Mouse (Mus musculus) hindbrain, embryonic 12.5 days (tissue): ENCODE data around the gene Gm19668. TPM values are rescaled to one million over a fixed set of nuclear protein-coding genes. Genes with fewer than 3 reads are reported as not detected.

Experiments used
- ATAC-seq: fragments of 200-750 bp; cut with Nextera tagmentation; 2 replicates; pipeline ENCODE4 v1.8.0; 2017; ENCODE audit warnings: moderate TSS enrichment; ENCODE audit not compliant: low FRiP score
- H3K27ac ChIP-seq: fragments of 300-500 bp; sonication (generic); 2 replicates; pipeline ENCODE4 v1.5.1; 2016; ENCODE audit warnings: mild to moderate bottlenecking
- H3K27me3 ChIP-seq: fragments of 300-500 bp; sonication (generic); 2 replicates; pipeline ENCODE4 v1.6.1; 2016; ENCODE audit warnings: mild to moderate bottlenecking
- H3K36me3 ChIP-seq: fragments of 300-500 bp; sonication (generic); 2 replicates; pipeline ENCODE4 v1.6.1; 2016; ENCODE audit warnings: mild to moderate bottlenecking
- H3K4me1 ChIP-seq: fragments of 300-500 bp; sonication (generic); 2 replicates; pipeline ENCODE4 v1.6.1; 2016
- H3K4me2 ChIP-seq: fragments of 300-500 bp; sonication (generic); replicated peaks from 2 replicates; pipeline ENCODE4 v1.6.1; 2016; ENCODE audit warnings: mild to moderate bottlenecking
- H3K4me3 ChIP-seq: fragments of 300-500 bp; sonication (generic); 2 replicates; pipeline ENCODE4 v1.5.1; 2016; ENCODE audit warnings: mild to moderate bottlenecking
- H3K9ac ChIP-seq: fragments of 300-500 bp; sonication (generic); 2 replicates; pipeline ENCODE4 v1.6.1; 2016; ENCODE audit warnings: mild to moderate bottlenecking, moderate library complexity
- H3K9me3 ChIP-seq: fragments of 300-500 bp; sonication (generic); replicated peaks from 2 replicates; pipeline ENCODE4 v1.6.1; 2016; ENCODE audit warnings: mild to moderate bottlenecking
- WGBS: fragments of 180-500 bp; shearing (Covaris S2); methylation state at CpG from one replicate; pipeline ENCODE4 v1.1.7; 2016; 5-methylcytosine and 5-hydroxymethylcytosine counted together
- polyA plus RNA-seq: library from polyadenylated mRNA; unstranded; fragments of >200 nt; fragmentation: Nextera tagmentation; extraction: Ambion mirVana; gene quantifications from 2 replicates; pipeline ENCODE4 v1.2.1, GENCODE M21; 2016

The Gm19668 gene
- not detected in 2 replicates for polyA plus RNA-seq

GRCm38 (mm10) chr10:77798921-77799508, at the start of gene Gm19668:
Gene Gm19668, minus strand, starts transcription at chr10:77799133.
- no peaks in the 10 kb centered on the region for H3K27me3 ChIP-seq
- no peak within 1 kb of the TSS for H3K4me3 ChIP-seq
- H3K4me2 ChIP-seq: no peak within 1 kb of the TSS
- 57% methylated on average over 8 of the region's 8 CpGs for WGBS
- no peak for ATAC-seq
- peak within 1 kb of the TSS; percentile 40; the same call in 1 of the 2 replicates for H3K27ac ChIP-seq
- no peak within 1 kb of the TSS for H3K9ac ChIP-seq
- peaks cover 12% of the 10 kb centered on the region for H3K4me1 ChIP-seq
- H3K9me3 ChIP-seq: no peaks in the 10 kb centered on the region
- H3K36me3 ChIP-seq: no peaks in the 10 kb centered on the region

DNA sequence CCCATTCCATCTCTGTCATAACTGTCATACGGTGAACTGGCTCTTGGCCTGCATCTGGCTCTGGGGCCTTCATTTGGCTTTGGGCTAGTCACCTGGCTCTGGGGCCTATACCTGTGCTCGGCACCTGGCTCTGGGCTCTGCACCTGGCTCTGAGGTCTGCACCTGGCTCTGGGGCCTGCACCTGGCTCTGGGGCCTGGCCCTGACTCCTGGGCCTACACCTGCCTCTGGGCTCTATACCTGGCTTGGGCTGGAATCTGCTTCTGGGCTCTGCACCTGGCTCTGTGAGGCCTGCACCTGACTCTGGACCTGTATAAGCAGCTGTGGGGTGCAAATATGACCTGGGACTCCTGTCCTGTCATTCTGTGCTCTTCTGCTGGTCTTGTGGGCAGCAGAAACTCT, 48.6 kb upstream of the Gm19668 start:
- H3K4me3 ChIP-seq: no peak overlapping the region
- 88% methylated on average over 2 of the region's 2 CpGs for WGBS
- no peak overlapping the region for H3K4me2 ChIP-seq
- H3K9me3 ChIP-seq: peaks cover 25% of the 10 kb centered on the region
- no peaks in the 10 kb centered on the region for H3K36me3 ChIP-seq
- ATAC-seq: no peak
- H3K9ac ChIP-seq: no peak overlapping the region
- H3K27me3 ChIP-seq: 0 out of 2 replicates have a peak, but pooled peaks cover 3% of the 10 kb centered on the region
- H3K27ac ChIP-seq: no peak overlapping the region
- H3K4me1 ChIP-seq: no peaks in the 10 kb centered on the region

GRCm38 (mm10) chr10:77846961-77847360, 48.0 kb upstream of the Gm19668 start:
- no peak for ATAC-seq
- Histone ChIP-seq H3K4me3 (no peak overlapping the region), H3K27me3 (0 out of 2 replicates have a peak, but pooled peaks cover 3% of the 10 kb centered on the region), H3K9ac (no peak overlapping the region), H3K9me3 (peaks cover 25% of the 10 kb centered on the region), H3K4me2 (no peak overlapping the region), H3K36me3 (no peaks in the 10 kb centered on the region), H3K4me1 (no peaks in the 10 kb centered on the region), H3K27ac (no peak overlapping the region)
- 15% methylated on average over 2 of the region's 2 CpGs for WGBS

DNA sequence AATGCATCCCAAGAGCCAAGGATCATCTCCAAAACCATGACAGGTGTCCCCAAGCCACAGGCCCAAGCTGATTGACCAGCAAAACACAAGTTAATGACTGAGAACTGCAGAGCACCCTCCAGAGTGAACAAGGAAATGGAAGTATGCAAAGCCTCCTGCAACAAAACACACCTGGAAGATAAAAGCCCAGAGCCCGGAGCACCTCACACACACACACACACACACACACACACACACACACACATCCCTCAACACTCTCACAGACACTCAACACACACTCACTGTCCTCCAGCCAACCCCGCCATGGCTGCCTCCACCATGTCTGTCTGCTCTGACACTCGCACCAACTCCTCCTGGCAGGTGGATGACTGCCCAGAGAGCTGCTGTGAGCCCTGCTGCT, 47.6 kb upstream of the Gm19668 start, which contains the start of gene Gm36176:
Gm36176 (plus strand) TSS at position 301 of the 400 bp plus-strand sequence.
- no peak within 1 kb of the TSS for H3K9ac ChIP-seq
- H3K36me3 ChIP-seq: no peaks in the 10 kb centered on the region
- H3K27ac ChIP-seq: no peak within 1 kb of the TSS
- H3K9me3 ChIP-seq: peaks cover 25% of the 10 kb centered on the region
- 0 out of 2 replicates have a peak, but pooled peaks cover 3% of the 10 kb centered on the region for H3K27me3 ChIP-seq
- H3K4me3 ChIP-seq: no peak within 1 kb of the TSS
- H3K4me1 ChIP-seq: no peaks in the 10 kb centered on the region
- ATAC-seq: no peak
- WGBS: 69% methylated on average over 2 of the region's 3 CpGs
- no peak within 1 kb of the TSS for H3K4me2 ChIP-seq

- Histone ChIP-seq H3K9ac (no peak overlapping the region), H3K27ac (no peak overlapping the region), H3K4me3 (no peak overlapping the region), H3K36me3 (no peaks in the 10 kb centered on the region), H3K4me1 (no peaks in the 10 kb centered on the region), H3K9me3 (peaks cover 16% of the 10 kb centered on the region), H3K27me3 (no peaks in the 10 kb centered on the region), H3K4me2 (no peak overlapping the region)
- ATAC-seq: no peak
- 77% methylated on average over 6 of the region's 6 CpGs for WGBS
Measured at GRCm38 (mm10) chr10:77839006-77839405, 40.1 kb upstream of the Gm19668 start.

- 65% methylated on average over 9 of the region's 9 CpGs for WGBS
- no peaks in the 10 kb centered on the region for H3K27me3 ChIP-seq
- H3K9me3 ChIP-seq: no peaks in the 10 kb centered on the region
- no peak for ATAC-seq
- no peak within 1 kb of the TSS for H3K4me2 ChIP-seq
- H3K27ac ChIP-seq: no peak within 1 kb of the TSS
- no peak within 1 kb of the TSS for H3K4me3 ChIP-seq
- H3K4me1 ChIP-seq: no peaks in the 10 kb centered on the region
- H3K9ac ChIP-seq: no peak within 1 kb of the TSS
- no peaks in the 10 kb centered on the region for H3K36me3 ChIP-seq
Measured at GRCm38 (mm10) chr10:77835647-77836046, 36.7 kb upstream of the Gm19668 start, which contains the start of gene Krtap10-10. Gene Krtap10-10, plus strand, starts transcription at chr10:77835947.

DNA sequence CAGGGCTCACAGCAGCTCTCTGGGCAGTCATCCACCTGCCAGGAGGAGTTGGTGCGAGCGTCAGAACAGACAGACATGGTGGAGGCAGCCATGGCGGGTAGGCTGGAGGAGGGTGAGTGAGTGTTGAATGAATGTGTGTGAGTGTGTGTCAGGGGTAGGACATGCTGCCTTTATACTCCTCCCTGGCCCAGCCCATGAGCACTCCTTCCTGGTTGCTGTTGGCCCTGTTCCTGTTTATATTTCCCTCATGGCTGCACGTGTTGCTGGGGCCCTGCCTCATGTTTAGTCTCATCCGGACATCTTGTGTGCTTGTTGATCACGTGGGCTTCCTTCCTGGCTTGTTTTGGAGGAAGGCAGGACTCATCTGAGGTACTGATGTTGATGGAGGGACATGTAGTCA, 28.0 kb upstream of the Gm19668 start, which contains the start of gene Krtap10-4:
Krtap10-4 (minus strand) TSS at position 145 of the 400 bp plus-strand sequence.
- no peaks in the 10 kb centered on the region for H3K9me3 ChIP-seq
- no peak within 1 kb of the TSS for H3K9ac ChIP-seq
- H3K36me3 ChIP-seq: no peaks in the 10 kb centered on the region
- no peak within 1 kb of the TSS for H3K4me3 ChIP-seq
- no peak within 1 kb of the TSS for H3K4me2 ChIP-seq
- no peaks in the 10 kb centered on the region for H3K4me1 ChIP-seq
- WGBS: 73% methylated on average over 6 of the region's 6 CpGs
- H3K27me3 ChIP-seq: no peaks in the 10 kb centered on the region
- H3K27ac ChIP-seq: no peak within 1 kb of the TSS
- no peak for ATAC-seq

- ATAC-seq: no peak
- Histone ChIP-seq H3K4me3 (no peak overlapping the region), H3K9me3 (no peaks in the 10 kb centered on the region), H3K4me2 (no peak overlapping the region), H3K4me1 (no peaks in the 10 kb centered on the region), H3K36me3 (no peaks in the 10 kb centered on the region), H3K27me3 (no peaks in the 10 kb centered on the region; the same call in 1 of the 2 replicates), H3K27ac (no peak overlapping the region), H3K9ac (no peak overlapping the region)
- whole genome bisulfite sequencing: 52% methylated on average over 4 of the region's 4 CpGs
Measured at GRCm38 (mm10) chr10:77819203-77819602, 20.3 kb upstream of the Gm19668 start.

DNA sequence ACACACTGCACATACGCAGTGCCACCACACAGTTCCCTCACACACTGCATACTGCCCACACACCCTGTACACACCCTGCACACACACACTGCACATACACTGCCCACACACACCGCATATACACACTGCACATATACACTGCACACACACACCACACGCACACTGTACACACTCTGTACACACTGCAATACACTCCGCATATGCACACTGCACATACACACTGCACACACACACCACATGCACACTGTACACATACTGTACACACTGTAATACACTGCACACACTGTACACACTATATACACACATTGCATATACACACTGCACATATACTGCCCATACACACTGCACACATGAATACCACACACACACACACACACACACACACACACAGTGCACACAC, 19.6 kb upstream of the Gm19668 start:
- Histone ChIP-seq H3K4me3 (no peak overlapping the region), H3K9me3 (no peaks in the 10 kb centered on the region), H3K36me3 (no peaks in the 10 kb centered on the region), H3K4me1 (no peaks in the 10 kb centered on the region), H3K9ac (no peak overlapping the region), H3K4me2 (no peak overlapping the region), H3K27me3 (no peaks in the 10 kb centered on the region; the same call in 1 of the 2 replicates), H3K27ac (no peak overlapping the region)
- 0 out of 2 replicates have a peak, but pooled peaks have one; percentile 35 for ATAC-seq
- WGBS: 96% methylated on average over 4 of the region's 4 CpGs

- Histone ChIP-seq H3K9me3 (no peaks in the 10 kb centered on the region), H3K4me2 (no peak overlapping the region), H3K27ac (no peak overlapping the region), H3K9ac (no peak overlapping the region), H3K27me3 (no peaks in the 10 kb centered on the region; the same call in 1 of the 2 replicates), H3K36me3 (no peaks in the 10 kb centered on the region), H3K4me1 (no peaks in the 10 kb centered on the region), H3K4me3 (no peak overlapping the region)
- ATAC-seq: no peak
- 40% methylated on average over 5 of the region's 5 CpGs for WGBS
Measured at GRCm38 (mm10) chr10:77815514-77815913, 16.6 kb upstream of the Gm19668 start.

- H3K27me3 ChIP-seq: no peaks in the 10 kb centered on the region; the same call in 1 of the 2 replicates
- no peak within 1 kb of the TSS for H3K9ac ChIP-seq
- no peak within 1 kb of the TSS for H3K27ac ChIP-seq
- H3K9me3 ChIP-seq: no peaks in the 10 kb centered on the region
- 49% methylated on average over 4 of the region's 4 CpGs for WGBS
- H3K4me2 ChIP-seq: no peak within 1 kb of the TSS
- H3K4me3 ChIP-seq: no peak within 1 kb of the TSS
- no peaks in the 10 kb centered on the region for H3K36me3 ChIP-seq
- ATAC-seq: no peak
- no peaks in the 10 kb centered on the region for H3K4me1 ChIP-seq
Measured at GRCm38 (mm10) chr10:77814382-77814781, 15.4 kb upstream of the Gm19668 start, which contains the start of gene Gm2696. Gene Gm2696, plus strand, starts transcription at chr10:77814682.

DNA sequence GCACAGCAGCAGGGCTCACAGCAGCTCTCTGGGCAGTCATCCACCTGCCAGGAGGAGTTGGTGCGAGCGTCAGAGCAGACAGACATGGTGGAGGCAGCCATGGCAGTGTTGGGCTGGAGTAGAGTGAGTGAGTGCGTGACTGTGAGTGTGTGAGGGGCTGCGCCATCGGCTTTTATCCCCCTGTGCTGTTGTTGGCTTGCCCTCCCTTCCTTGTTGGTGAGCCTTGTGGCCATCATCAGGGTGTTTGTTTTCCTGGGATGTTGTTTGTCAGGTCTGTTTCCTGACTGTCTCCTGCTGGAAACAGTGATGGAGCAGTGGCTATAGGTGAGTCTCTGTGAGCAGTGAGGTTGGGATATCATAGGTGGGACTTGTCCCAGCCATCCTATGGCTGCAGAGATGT, 12.8 kb upstream of the Gm19668 start, which contains the start of gene Gm9507:
Gm9507 (minus strand) TSS at position 101 of the 400 bp plus-strand sequence.
- H3K9ac ChIP-seq: no peak within 1 kb of the TSS
- H3K27me3 ChIP-seq: no peaks in the 10 kb centered on the region; the same call in 1 of the 2 replicates
- no peak within 1 kb of the TSS for H3K4me3 ChIP-seq
- ATAC-seq: no peak
- no peak within 1 kb of the TSS for H3K4me2 ChIP-seq
- no peaks in the 10 kb centered on the region for H3K9me3 ChIP-seq
- no peak within 1 kb of the TSS for H3K27ac ChIP-seq
- no peaks in the 10 kb centered on the region for H3K4me1 ChIP-seq
- WGBS: 79% methylated on average over 5 of the region's 5 CpGs
- H3K36me3 ChIP-seq: no peaks in the 10 kb centered on the region

- Histone ChIP-seq H3K4me3 (no peak overlapping the region), H3K27me3 (no peaks in the 10 kb centered on the region), H3K4me1 (no peaks in the 10 kb centered on the region; the same call in 1 of the 2 replicates), H3K9ac (no peak overlapping the region), H3K4me2 (no peak overlapping the region), H3K27ac (no peak overlapping the region), H3K36me3 (no peaks in the 10 kb centered on the region), H3K9me3 (no peaks in the 10 kb centered on the region)
- no peak for ATAC-seq
- WGBS: 80% methylated on average over 3 of the region's 3 CpGs
Measured at GRCm38 (mm10) chr10:77804095-77804494, 5.2 kb upstream of the Gm19668 start.
